Mouse (Mus musculus) thymus, adult 18-20 months (tissue): Measurements from ENCODE around the gene Nrsn2.
"Not testable (repeated sequence)": the region's sequence is repeated elsewhere in the genome, so short reads cannot be mapped to it uniquely, and the experiment has no call there.

Experiments used
- DNase-seq, 2 experiments: peaks; one replicate each; pipeline ENCODE4 v3.0.0; 2022; ENCODE audit warnings: mixed read lengths in 2 of 2

The Nrsn2 gene

GRCm38 (mm10) chr2:152384191-152384590 lies 7.8 kb upstream of the Nrsn2 start:
- DNase-seq, result no peak

- no peak for DNase-seq
Observed at GRCm38 (mm10) chr2:152375652-152376344, 640 bp downstream of the Nrsn2 start.

GRCm38 (mm10) chr2:152373547-152373946 lies 2.9 kb downstream of the Nrsn2 start:
- no peak for DNase-seq

- no peak for DNase-seq
Observed at GRCm38 (mm10) chr2:152372661-152373060, 3.8 kb downstream of the Nrsn2 start.

GRCm38 (mm10) chr2:152372104-152372503 lies 4.3 kb downstream of the Nrsn2 start:
- peak; percentile 28 to 43 for DNase-seq

- DNase-seq, result peak; percentile 40 to 54
Observed at GRCm38 (mm10) chr2:152368532-152369140, 7.8 kb downstream of the Nrsn2 start.

- DNase-seq, result no peak
Observed at GRCm38 (mm10) chr2:152367917-152368316, 8.5 kb downstream of the Nrsn2 start.

- DNase-seq, result peak in 1 of 2 experiments; percentile 46
Observed at GRCm38 (mm10) chr2:152363245-152364147, 12.9 kb downstream of the Nrsn2 start.

GRCm38 (mm10) chr2:152361193-152361592 lies 15.2 kb downstream of the Nrsn2 start:
- no peak for DNase-seq

- DNase-seq, result peak; percentile 26 to 50
Observed at GRCm38 (mm10) chr2:152360271-152360775, 16.1 kb downstream of the Nrsn2 start.

- DNase-seq, result no peak
Observed at GRCm38 (mm10) chr2:152359616-152360015, 16.8 kb downstream of the Nrsn2 start.

GRCm38 (mm10) chr2:152358977-152359376 lies 17.5 kb downstream of the Nrsn2 start:
- not testable (repeated sequence) for DNase-seq

GRCm38 (mm10) chr2:152357254-152357653 lies 19.2 kb downstream of the Nrsn2 start:
- DNase-seq, result no peak

GRCm38 (mm10) chr2:152349842-152350540 lies 26.4 kb downstream of the Nrsn2 start:
- DNase-seq, result no peak

- DNase-seq, result no peak
Observed at GRCm38 (mm10) chr2:152349205-152349604, 27.2 kb downstream of the Nrsn2 start.

- no peak for DNase-seq
Observed at GRCm38 (mm10) chr2:152347722-152348121, 28.7 kb downstream of the Nrsn2 start.

- DNase-seq, result no peak
Observed at GRCm38 (mm10) chr2:152346776-152347465, 29.5 kb downstream of the Nrsn2 start.

- DNase-seq, result no peak
Observed at GRCm38 (mm10) chr2:152345393-152345792, 31.0 kb downstream of the Nrsn2 start.

GRCm38 (mm10) chr2:152344909-152345308 lies 31.5 kb downstream of the Nrsn2 start:
- DNase-seq, result no peak

- no peak for DNase-seq
Observed at GRCm38 (mm10) chr2:152344361-152344760, 32.1 kb downstream of the Nrsn2 start.

- DNase-seq, result peak; percentile 75 to 80
Observed at GRCm38 (mm10) chr2:152343329-152344213, 32.9 kb downstream of the Nrsn2 start, which contains the start of gene Trib3. Gene Trib3 (minus strand): TSS chr2:152344032.
